Mouse (Mus musculus): ENCODE measurements around the gene Epb41l4b. TPM values are rescaled to one million over a fixed set of nuclear protein-coding genes. Genes with fewer than 3 reads are reported as not detected.

The Epb41l4b gene
- polyA plus RNA-seq, 1 experiment from 2014 or later, result 2.3 TPM

GRCm38 (mm10) chr4:57046160-57046571 is 97.1 kb downstream of the Epb41l4b start:
- peak; percentile 46; the same call in 1 of the 2 replicates for ATAC-seq
- no peaks in the 10 kb centered on the region for H3K36me3 ChIP-seq
- no peak overlapping the region for H3K27ac ChIP-seq
- H3K4me1 ChIP-seq (replicated peaks), result peaks cover 21% of the 10 kb centered on the region
- H3K9ac ChIP-seq (replicated peaks), result no peak overlapping the region
- no peaks in the 10 kb centered on the region for H3K27me3 ChIP-seq
- H3K4me2 ChIP-seq (replicated peaks), result no peak overlapping the region
- 0 out of 2 replicates have a peak, but pooled peaks cover 7% of the 10 kb centered on the region for H3K9me3 ChIP-seq
- H3K4me3 ChIP-seq (replicated peaks), result no peak overlapping the region
- WGBS, result 62% methylated on average over 9 of the region's 9 CpGs

GRCm38 (mm10) chr4:57043621-57044020 is 99.6 kb downstream of the Epb41l4b start:
- Histone ChIP-seq H3K4me2 (replicated peaks) (no peak overlapping the region), H3K36me3 (no peaks in the 10 kb centered on the region), H3K4me3 (replicated peaks) (no peak overlapping the region), H3K4me1 (replicated peaks) (peaks cover 26% of the 10 kb centered on the region), H3K27ac (no peak overlapping the region), H3K27me3 (0 out of 2 replicates have a peak, but pooled peaks cover under 1% of the 10 kb centered on the region), H3K9me3 (0 out of 2 replicates have a peak, but pooled peaks cover 7% of the 10 kb centered on the region), H3K9ac (replicated peaks) (no peak overlapping the region)
- 92% methylated on average over 8 of the region's 8 CpGs for WGBS
- ATAC-seq, result no peak

GRCm38 (mm10) chr4:57041661-57042060 is 101.6 kb downstream of the Epb41l4b start:
- H3K9ac ChIP-seq (replicated peaks), result no peak overlapping the region
- H3K4me2 ChIP-seq (replicated peaks), result no peak overlapping the region
- no peak overlapping the region for H3K4me3 ChIP-seq (replicated peaks)
- H3K27ac ChIP-seq, result no peak overlapping the region
- ATAC-seq, result no peak
- WGBS, result 96% methylated on average over 6 of the region's 6 CpGs
- H3K27me3 ChIP-seq, result peaks cover 7% of the 10 kb centered on the region; the same call in 1 of the 2 replicates
- no peaks in the 10 kb centered on the region for H3K36me3 ChIP-seq
- H3K4me1 ChIP-seq (replicated peaks), result peaks cover 26% of the 10 kb centered on the region
- H3K9me3 ChIP-seq, result 0 out of 2 replicates have a peak, but pooled peaks cover 7% of the 10 kb centered on the region

GRCm38 (mm10) chr4:57041211-57041610 is 102.0 kb downstream of the Epb41l4b start:
- no peaks in the 10 kb centered on the region for H3K36me3 ChIP-seq
- H3K27me3 ChIP-seq, result peaks cover 7% of the 10 kb centered on the region; the same call in 1 of the 2 replicates
- WGBS, result 89% methylated on average over 4 of the region's 4 CpGs
- H3K27ac ChIP-seq, result no peak overlapping the region
- H3K4me1 ChIP-seq (replicated peaks), result peaks cover 23% of the 10 kb centered on the region
- no peak overlapping the region for H3K4me3 ChIP-seq (replicated peaks)
- no peak overlapping the region for H3K9ac ChIP-seq (replicated peaks)
- 0 out of 2 replicates have a peak, but pooled peaks cover 7% of the 10 kb centered on the region for H3K9me3 ChIP-seq
- ATAC-seq, result no peak
- H3K4me2 ChIP-seq (replicated peaks), result no peak overlapping the region

- Histone ChIP-seq H3K27me3 (peaks cover 7% of the 10 kb centered on the region; the same call in 1 of the 2 replicates), H3K9me3 (0 out of 2 replicates have a peak, but pooled peaks cover 7% of the 10 kb centered on the region), H3K4me1 (replicated peaks) (peaks cover 22% of the 10 kb centered on the region), H3K9ac (replicated peaks) (no peak overlapping the region), H3K36me3 (no peaks in the 10 kb centered on the region), H3K27ac (no peak overlapping the region), H3K4me2 (replicated peaks) (no peak overlapping the region), H3K4me3 (replicated peaks) (no peak overlapping the region)
- ATAC-seq, result 0 out of 2 replicates have a peak, but pooled peaks have one; percentile 12
- WGBS, result 76% methylated on average over 8 of the region's 8 CpGs
These were observed 102.8 kb downstream of the Epb41l4b start for GRCm38 (mm10) chr4:57040481-57040880.

GRCm38 (mm10) chr4:57039127-57040031 is 103.9 kb downstream of the Epb41l4b start:
- WGBS, result 9% methylated on average over 23 of the region's 23 CpGs
- H3K9ac ChIP-seq (replicated peaks), result peak overlapping the region; percentile 55
- no peaks in the 10 kb centered on the region for H3K36me3 ChIP-seq
- peak overlapping the region; percentile 36 for H3K4me3 ChIP-seq (replicated peaks)
- H3K4me2 ChIP-seq (replicated peaks), result peak overlapping the region; percentile 61
- H3K27me3 ChIP-seq, result peaks cover 7% of the 10 kb centered on the region; the same call in 1 of the 2 replicates
- peak; percentile 82 for ATAC-seq
- H3K9me3 ChIP-seq, result 0 out of 2 replicates have a peak, but pooled peaks cover 2% of the 10 kb centered on the region
- peak overlapping the region; percentile 58 for H3K27ac ChIP-seq
- peaks cover 22% of the 10 kb centered on the region for H3K4me1 ChIP-seq (replicated peaks)

- H3K9me3 ChIP-seq, result no peaks in the 10 kb centered on the region
- no peak for ATAC-seq
These were observed 105.7 kb downstream of the Epb41l4b start for GRCm38 (mm10) chr4:57037554-57037953.

GRCm38 (mm10) chr4:57034169-57034568 is 109.1 kb downstream of the Epb41l4b start:
- H3K9me3 ChIP-seq, result no peaks in the 10 kb centered on the region
- no peak overlapping the region for H3K4me3 ChIP-seq (replicated peaks)
- WGBS, result 79% methylated on average over 5 of the region's 5 CpGs
- H3K27me3 ChIP-seq, result peaks cover 7% of the 10 kb centered on the region; the same call in 1 of the 2 replicates
- H3K4me1 ChIP-seq (replicated peaks), result 0 out of 2 replicates have a peak, but pooled peaks cover 8% of the 10 kb centered on the region
- no peak overlapping the region for H3K9ac ChIP-seq (replicated peaks)
- no peak overlapping the region for H3K27ac ChIP-seq
- no peaks in the 10 kb centered on the region for H3K36me3 ChIP-seq
- no peak for ATAC-seq
- H3K4me2 ChIP-seq (replicated peaks), result no peak overlapping the region

More at GRCm38 (mm10) chr4:57037554-57037953, 105.7 kb downstream of the Epb41l4b start:
- Histone ChIP-seq H3K9ac (replicated peaks) (no peak overlapping the region), H3K36me3 (no peaks in the 10 kb centered on the region), H3K27me3 (peaks cover 7% of the 10 kb centered on the region; the same call in 1 of the 2 replicates), H3K4me2 (replicated peaks) (no peak overlapping the region), H3K27ac (no peak overlapping the region), H3K4me1 (replicated peaks) (peaks cover 22% of the 10 kb centered on the region), H3K4me3 (replicated peaks) (no peak overlapping the region)
- WGBS, result 79% methylated on average over 7 of the region's 7 CpGs

GRCm38 (mm10) chr4:57031440-57031839 is 111.8 kb downstream of the Epb41l4b start:
- H3K4me1 ChIP-seq (replicated peaks), result no peaks in the 10 kb centered on the region
- no peaks in the 10 kb centered on the region for H3K27me3 ChIP-seq
- no peaks in the 10 kb centered on the region for H3K36me3 ChIP-seq
- no peak overlapping the region for H3K27ac ChIP-seq
- ATAC-seq, result no peak
- H3K4me2 ChIP-seq (replicated peaks), result no peak overlapping the region
- H3K4me3 ChIP-seq (replicated peaks), result no peak overlapping the region
- 83% methylated on average over 4 of the region's 4 CpGs for WGBS
- no peak overlapping the region for H3K9ac ChIP-seq (replicated peaks)
- no peaks in the 10 kb centered on the region for H3K9me3 ChIP-seq

GRCm38 (mm10) chr4:57027954-57028353 is 115.3 kb downstream of the Epb41l4b start:
- Histone ChIP-seq H3K4me3 (replicated peaks) (no peak overlapping the region), H3K4me2 (replicated peaks) (no peak overlapping the region), H3K9ac (replicated peaks) (no peak overlapping the region), H3K36me3 (no peaks in the 10 kb centered on the region), H3K27me3 (no peaks in the 10 kb centered on the region), H3K27ac (no peak overlapping the region), H3K4me1 (replicated peaks) (no peaks in the 10 kb centered on the region), H3K9me3 (no peaks in the 10 kb centered on the region)
- ATAC-seq, result no peak
- 62% methylated on average over 10 of the region's 10 CpGs for WGBS

- H3K27ac ChIP-seq, result no peak overlapping the region
- no peak overlapping the region for H3K4me3 ChIP-seq (replicated peaks)
- no peak for ATAC-seq
- H3K9me3 ChIP-seq, result no peaks in the 10 kb centered on the region
- no peaks in the 10 kb centered on the region for H3K4me1 ChIP-seq (replicated peaks)
- no peaks in the 10 kb centered on the region for H3K27me3 ChIP-seq
- no peaks in the 10 kb centered on the region for H3K36me3 ChIP-seq
- no peak overlapping the region for H3K4me2 ChIP-seq (replicated peaks)
- 73% methylated on average over 3 of the region's 3 CpGs for WGBS
- no peak overlapping the region for H3K9ac ChIP-seq (replicated peaks)
These were observed 119.7 kb downstream of the Epb41l4b start for GRCm38 (mm10) chr4:57023527-57023926.

GRCm38 (mm10) chr4:57021288-57021687 is 121.9 kb downstream of the Epb41l4b start:
- Histone ChIP-seq H3K27ac (no peak overlapping the region), H3K9me3 (no peaks in the 10 kb centered on the region), H3K27me3 (no peaks in the 10 kb centered on the region), H3K4me2 (replicated peaks) (no peak overlapping the region), H3K9ac (replicated peaks) (no peak overlapping the region), H3K4me1 (replicated peaks) (no peaks in the 10 kb centered on the region), H3K36me3 (no peaks in the 10 kb centered on the region), H3K4me3 (replicated peaks) (no peak overlapping the region)
- no peak for ATAC-seq
- WGBS, result 95% methylated on average over 3 of the region's 3 CpGs
